Mouse (Mus musculus) cerebellum, postnatal 25 days (tissue): ENCODE results near the gene Slc15a2.

Experiments used
- DNase-seq, 2 experiments: peaks; one replicate each; pipeline ENCODE4 v3.0.0; 2021; ENCODE audit warnings: mixed read lengths in 2 of 2

Gene Slc15a2

DNA sequence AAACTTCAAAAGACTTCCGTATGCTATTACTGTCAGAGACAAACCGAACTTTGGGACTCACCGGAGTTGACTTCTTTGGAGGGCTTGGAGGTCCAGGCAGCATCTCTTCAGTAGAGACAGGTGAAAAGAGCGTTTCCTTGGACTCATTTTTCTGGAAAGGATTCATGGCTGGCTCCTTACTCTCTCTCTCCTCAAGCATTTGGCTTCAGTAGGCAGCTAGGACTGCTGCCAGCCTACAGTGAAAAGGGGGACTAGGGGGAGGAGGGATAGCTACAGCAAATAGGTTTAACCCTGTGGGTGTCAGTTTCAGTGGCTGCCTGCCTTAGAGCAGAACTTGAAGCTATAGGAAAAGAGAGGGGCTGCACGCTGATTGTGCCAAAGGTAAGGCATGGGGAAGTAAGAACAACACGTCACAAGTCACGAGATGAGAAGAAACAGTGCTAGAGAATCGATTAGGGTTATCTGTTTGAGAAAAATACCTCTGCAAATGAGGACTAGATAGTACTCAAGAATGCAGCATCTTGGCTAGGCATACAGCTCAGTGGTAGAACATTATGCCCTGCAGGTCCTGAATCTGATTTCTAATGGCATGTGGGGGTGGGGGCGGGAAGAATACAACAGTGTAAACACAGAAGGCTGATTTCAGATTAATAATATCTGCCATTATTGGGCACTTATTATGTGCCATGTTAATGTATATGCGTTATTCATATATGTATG, at the start of gene Slc15a2:
Slc15a2 (minus strand) TSS at position 369 of the 720 bp plus-strand sequence.
- DNase-seq, result peak; percentile 20 to 50

DNA sequence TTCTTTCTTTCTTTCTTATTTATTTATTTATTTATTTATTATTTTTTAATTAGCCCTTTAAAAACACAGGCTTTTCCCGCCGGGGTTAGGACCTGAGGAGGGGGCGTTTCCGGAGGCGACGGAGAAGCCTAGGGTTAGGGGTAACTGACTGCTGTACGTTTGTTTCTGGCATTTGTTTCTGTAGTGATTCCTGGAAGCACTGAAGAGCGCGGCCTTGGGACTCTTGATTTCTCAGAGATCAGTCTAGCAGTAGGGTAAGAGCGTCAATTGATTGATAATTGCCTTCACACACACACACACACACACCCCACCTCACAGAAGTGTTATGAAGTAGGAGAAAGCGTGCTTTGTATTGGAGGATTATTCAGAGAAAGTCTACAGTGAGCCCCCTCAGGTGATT, 44.1 kb upstream of the Slc15a2 start:
- no peak for DNase-seq

DNA sequence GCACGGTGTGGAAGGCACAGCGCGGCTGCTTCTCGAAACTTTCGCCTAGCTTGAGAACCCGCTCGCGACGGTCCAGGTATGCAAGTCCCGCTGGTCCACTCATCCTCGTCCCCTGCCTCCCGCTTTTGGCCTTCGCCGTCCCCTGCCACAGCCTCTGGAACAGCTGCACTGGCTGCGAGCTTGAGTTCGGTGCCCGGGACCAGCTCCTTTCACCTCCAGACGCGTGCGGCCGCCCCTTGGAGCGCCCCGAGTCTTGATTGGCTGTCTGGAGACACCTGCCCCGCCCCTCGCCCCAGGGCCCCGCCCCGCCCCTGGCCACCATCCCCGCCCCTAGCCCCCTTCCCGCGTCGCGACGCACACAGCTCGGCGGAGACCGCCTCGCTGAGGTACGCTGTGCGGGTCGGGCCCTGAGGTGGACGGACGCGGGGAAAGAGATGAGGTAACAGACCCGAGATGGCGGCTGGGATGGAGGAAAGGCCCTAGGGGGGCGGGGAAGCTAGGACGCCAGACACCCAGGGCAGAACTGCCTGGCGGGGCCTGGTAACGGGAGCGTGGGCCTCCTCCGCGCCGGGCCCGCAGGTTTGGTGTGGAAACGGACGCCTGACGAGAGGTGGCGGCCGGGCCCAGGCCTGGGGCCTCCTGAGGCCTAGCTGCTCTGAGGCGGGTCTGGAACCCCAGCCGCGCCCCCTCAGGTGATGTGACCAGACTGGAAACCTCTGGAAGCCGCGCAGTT, 43.5 kb upstream of the Slc15a2 start, which contains the start of gene Iqcb1:
Iqcb1 (plus strand) TSS at position 332 of the 733 bp plus-strand sequence.
- DNase-seq, result peak; percentile 85 to 93

DNA sequence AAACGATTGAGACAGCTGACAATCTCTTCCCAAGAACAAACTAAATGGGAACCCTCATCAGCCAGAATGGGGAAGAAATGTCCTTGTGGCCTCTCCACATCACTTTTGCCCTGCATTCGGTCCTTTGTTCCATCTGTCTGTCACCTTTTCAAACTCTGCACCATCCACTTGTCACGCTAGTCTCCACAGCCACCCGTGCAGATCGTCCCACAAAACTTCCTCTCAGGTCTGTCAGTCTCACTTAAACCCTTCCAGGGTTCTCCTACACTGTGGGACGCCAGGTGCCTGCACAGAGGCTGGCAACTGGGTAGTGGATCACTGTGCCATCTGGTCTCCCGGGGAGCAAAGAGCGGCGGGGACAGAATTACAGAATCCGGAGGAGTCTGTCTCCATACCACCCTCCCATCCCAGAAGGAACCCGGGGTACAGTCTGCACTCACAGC, 42.9 kb upstream of the Slc15a2 start:
- DNase-seq, result no peak

DNA sequence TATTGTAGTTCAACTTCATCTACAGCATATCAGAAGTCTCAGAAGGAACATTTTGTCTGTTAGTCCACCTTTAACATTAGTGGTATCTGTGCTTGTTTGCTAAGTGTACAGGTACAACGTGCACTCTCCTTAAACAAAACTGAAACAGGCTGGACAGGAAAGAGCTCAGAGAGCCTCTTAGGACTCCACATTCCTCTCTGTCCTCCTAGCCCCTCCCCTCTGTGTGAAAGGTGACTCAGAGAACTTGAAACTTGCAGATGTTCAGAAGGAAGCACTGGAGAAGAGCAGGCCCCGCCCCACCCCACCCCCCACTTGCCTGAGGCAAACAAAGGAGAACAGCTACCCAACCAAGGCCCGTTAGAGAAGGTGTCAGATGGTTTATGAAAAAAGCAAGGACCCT, 36.7 kb upstream of the Slc15a2 start:
- DNase-seq, result no peak

DNA sequence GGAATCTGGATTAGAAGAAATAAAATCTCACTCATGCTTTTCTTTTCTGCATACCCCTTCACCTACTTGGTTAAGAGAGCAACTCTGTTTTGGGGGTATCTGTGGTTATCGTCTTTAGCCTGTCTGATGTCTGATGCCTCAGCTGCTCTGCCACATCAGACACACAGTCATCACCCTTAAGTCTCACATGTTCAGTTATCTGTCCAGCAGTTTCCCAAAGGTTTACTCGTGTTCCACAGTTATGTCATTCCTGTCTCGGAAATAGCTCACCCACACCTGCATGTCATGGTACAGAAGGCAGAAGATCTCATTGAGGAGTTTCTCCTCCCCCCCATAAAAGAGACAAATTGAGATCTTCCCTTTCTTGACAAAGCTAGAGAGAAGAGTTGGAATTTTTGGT, 36.0 kb upstream of the Slc15a2 start:
- DNase-seq, result no peak

DNA sequence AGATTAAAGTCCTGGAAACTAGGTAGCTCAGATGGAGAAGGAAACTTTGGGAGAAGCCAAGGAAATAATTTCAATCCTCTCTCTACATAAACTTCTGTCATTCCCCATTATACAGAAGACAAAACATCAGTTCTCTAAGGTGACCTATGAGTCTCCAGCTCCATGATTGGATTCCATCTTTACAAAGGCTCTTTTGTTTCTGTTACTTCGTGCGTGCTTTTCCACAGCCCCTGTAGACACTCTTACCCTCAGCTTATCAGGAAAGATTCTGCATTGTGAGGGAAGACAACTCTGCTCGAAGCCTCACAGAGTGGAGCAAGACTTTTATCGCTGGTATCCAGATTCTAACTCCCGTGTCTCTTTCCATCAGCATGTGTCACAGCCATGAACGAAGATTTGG, 35.3 kb upstream of the Slc15a2 start:
- no peak for DNase-seq

DNA sequence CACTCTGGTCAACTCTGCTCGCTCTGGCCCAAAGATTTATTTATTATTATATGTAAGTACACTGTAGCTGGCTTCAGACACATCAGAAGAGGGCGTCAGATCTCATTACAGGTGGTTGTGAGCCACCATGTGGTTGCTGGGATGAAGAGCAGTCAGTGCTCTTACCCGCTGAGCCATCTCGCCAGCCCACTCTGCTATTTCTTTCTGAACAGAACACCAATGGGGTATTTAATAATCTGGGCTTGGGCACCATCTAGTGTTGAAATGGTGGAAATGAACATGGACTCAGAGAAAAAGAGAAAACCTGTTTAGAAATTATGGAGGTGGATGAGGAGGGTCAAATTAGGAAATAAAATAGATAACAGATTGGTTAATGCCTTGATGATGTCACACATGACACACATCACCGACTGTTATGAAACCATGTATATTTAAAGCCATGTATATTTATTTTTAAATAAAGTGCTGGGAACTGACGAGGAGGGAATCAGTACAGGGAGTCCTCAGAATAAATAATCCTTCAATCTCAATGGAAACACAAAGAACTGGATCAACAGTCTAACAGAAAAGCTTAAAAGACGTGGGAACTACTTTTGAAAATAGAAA, 32.7 kb upstream of the Slc15a2 start:
- peak; percentile 62 to 77 for DNase-seq

DNA sequence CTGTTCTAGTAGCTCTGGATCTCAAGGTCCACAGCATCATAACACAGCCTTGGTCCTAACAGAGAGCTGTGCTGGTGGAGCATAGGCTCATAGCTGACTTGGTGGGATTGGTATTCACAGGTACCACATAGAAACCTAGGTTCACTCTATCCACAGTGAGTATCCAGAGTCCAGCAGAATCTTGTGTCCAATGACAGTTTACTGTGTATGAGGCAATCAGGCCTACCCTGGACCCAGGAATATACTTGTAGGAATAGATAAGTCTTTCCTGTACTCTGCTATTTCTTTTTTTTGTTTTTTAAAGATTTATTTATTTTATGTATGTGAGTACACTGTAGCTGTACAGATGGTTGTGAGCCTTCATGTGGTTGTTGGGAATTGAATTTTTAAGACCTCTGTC, 32.2 kb upstream of the Slc15a2 start:
- DNase-seq, result no peak

DNA sequence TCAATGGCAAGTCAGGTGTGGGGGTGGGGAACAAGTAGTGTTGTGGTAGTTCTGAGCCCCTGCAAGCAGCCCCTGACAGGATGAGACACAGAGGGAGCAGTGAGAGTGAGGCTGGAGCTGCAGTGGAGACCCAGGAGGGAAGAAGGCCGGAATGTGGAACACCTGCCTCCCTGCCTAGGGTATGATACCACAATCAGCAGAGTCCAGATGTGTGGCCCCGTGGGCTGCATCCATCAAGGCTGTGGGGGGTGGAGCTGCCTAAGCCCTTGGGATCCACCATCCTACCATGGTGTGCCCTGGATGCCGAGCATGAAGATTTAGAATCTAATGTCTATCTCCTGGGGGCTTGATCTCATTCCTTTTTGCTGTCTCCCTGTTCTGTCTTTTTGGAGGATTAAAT, 28.9 kb upstream of the Slc15a2 start:
- DNase-seq, result no peak

DNA sequence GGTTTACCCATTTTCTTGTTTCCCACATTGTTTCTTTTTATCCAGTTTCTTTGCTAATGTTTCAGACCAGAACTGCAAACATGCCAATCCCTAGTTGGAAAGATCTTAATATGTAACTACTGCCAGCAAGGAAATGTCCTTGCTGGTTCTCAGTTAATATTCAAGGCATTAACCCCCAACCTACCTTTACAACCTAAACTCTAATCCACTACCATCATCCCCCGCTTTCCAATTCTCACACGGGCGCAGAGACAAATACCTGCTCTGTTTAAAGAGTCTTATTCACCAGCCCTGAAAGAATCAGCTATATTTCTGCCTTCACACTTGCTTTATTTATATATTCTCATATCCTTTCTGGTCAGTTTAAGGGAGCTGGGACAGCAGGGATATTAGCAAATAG, 23.9 kb upstream of the Slc15a2 start:
- DNase-seq, result no peak

DNA sequence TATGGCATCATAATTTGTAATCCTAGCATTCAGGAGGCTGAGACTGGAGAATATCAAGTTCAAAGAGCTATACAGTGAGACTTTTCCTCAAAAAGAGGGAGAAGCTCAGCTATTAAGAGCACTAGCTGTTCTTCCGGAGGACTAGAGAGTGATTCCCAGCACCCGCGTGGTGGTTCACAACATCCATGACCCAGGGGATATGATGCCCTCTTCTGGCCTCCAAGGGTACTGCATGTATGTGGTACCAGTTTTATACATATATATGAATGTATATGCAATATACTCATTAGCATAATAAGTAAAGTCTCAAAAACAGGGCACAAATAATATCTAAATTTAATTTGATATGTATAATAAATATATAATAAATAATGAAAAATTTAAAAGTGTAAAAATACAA, 17.6 kb upstream of the Slc15a2 start:
- DNase-seq, result no peak

DNA sequence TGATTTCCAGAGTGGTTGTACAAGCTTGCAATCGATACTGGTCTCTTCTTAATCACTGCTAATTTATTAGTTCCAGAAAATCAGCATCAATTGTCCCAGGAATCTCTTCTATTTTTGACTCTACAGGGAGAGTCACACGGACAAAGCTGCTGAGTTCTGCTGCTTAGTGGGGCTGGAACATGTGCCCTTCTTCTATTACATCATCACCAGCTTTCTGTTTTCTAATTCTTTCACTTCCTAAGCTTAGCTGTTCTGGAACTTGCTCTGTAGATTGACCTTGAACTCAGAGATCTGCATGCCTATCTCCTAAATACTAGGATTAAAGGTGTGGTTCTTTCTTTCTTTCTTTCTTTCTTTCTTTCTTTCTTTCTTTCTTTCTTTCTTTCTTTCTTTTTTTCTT, 13.6 kb upstream of the Slc15a2 start:
- no peak for DNase-seq

DNA sequence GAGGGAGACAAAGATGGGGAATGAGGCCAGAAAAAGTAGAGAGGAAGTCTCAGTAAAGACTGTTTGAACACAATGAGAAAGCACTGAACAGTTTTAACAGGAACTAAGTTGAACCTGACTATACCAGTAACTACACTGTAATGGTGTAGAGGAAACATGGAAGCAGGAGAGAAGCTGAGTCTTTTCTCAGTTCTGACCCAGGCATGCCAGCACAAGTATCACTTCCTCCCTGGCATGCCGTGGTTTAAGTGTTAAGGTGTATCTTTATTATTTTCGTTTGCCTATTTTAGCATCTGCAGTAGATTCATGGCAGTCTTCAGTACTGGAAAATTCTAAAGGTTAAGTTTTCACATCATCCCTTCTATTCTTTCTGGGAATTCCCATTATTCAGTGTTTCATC, 10.2 kb upstream of the Slc15a2 start:
- no peak for DNase-seq

DNA sequence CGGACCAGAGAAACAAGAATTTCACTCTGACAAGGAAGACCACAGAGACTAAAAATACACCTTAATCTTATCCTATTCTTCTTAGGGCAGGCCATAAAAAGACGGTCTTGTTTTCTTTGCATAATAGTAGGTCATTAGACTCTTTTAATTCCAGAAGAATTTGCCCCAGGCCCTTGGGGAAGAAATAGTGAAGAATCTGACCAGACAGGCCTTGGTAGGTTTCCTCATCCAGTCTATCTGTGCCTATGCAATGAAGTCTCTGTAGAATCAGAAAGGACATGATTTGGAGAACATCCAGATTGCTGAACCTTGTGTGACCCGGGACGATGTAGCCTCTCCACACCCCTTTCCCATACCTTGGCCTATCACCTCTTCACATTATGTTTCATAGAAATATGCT, 5.4 kb upstream of the Slc15a2 start:
- no peak for DNase-seq

DNA sequence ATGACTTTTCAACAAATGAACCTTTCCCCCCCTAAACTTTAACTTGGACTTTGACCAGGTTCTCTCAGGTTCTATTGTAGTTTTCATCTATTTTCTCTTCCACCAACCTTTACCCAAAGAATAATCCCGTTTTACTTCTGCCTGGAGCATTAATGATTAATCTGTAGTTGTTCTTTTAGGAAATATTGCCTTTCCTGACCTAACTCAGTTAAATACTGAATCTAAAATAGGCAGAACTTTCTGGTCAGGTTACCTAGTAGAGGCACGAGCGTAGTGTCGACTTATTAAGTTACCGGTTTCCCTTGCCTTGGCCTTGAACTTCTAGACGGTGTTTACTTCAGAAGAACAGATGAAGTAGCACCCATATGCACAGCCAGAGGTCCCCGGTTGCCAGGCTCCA, 1.7 kb upstream of the Slc15a2 start:
- DNase-seq, result no peak

DNA sequence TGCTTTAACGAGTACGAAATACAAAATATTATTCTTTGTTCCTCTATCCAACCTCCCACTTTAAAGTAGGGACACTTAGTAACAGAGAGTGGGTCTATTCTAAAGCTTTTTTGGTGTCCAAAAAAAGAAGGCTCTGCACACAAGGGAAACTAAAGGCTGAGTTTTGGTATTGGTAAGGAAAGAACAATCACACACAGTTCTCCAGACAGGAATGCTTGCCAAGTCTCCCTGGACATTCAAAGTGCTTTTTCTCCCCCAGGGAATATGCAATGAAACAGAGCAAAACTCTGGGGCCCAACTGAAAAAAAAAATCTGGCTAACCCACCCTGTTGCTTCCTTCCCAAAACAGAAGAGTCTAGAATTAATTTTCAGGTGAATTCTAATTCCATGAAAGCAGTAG, 616 bp downstream of the Slc15a2 start:
- DNase-seq, result no peak

DNA sequence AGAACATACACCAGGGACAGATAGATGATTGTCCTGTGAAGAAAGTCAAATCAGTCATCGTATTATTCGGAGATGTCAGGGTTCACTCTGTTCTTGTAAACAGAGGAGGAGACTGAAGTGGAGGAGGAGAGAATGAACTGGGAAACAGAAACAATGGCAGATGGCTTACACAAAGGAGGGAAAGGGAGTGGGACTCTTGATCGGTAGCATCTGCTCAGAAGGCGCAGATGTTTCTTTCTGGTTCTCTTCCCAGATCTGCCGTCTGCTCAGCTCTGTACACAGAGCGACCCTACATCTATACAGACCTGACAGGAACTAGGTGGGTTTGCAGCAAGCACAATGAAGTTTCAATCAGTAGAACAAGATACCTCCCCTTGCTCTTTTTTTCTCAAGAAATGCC, 9.1 kb downstream of the Slc15a2 start:
- no peak for DNase-seq

DNA sequence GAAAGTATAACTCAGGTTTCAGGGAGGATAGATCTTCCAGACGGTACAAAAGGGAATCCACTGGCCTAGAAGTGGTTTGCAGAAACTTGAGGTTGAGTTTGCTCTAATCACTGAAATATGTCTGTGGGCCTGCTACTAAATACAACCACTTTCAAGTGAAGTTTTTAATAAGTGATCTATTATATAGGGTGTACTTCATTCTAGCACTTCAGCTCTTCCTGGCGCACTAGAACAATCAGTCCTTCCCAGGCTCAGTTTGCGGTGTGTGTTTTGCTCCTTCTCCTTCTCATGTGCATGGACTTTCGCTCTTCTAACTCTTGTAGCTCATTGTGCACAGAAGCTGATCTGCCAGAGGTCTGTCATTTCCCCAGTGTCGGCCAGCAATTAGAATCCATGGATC, 11.8 kb downstream of the Slc15a2 start:
- DNase-seq, result no peak

DNA sequence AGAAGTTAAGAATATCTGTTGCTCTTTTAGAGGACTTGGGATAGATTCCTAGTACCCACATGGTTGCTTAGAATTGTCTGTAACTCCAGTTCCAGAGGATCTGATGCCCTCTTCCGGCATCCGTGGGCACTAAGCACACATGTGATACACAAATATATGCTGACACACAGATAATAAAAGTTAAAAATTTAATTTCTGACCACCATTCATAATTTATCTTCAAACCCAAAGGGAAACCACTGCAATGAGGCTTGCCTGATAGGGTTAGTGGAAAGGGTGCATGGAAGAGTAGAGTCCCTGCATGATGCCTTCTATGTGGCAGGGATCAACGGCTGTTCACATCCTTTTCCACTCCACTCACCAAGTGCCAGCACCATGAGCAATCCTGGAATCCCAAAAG, 13.1 kb downstream of the Slc15a2 start:
- no peak for DNase-seq

DNA sequence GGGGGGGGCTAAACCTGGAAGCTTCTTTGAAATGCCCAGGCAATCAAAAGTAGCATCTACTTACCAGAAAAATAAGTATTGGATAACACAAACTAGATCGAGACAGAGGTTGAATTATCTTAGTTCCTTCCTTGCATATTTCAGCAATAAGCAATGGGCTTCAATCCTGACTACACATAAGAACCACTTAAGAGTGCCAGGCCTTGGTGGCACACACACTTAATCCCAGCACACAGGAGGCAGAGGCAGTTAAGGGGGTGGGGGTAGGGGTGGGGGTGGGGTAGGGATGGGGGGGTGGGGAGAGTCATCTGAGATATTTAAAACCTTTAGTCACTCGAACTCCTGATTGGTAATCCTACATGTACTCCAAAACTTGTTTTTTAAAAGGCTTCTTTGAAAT, 13.5 kb downstream of the Slc15a2 start:
- no peak for DNase-seq

DNA sequence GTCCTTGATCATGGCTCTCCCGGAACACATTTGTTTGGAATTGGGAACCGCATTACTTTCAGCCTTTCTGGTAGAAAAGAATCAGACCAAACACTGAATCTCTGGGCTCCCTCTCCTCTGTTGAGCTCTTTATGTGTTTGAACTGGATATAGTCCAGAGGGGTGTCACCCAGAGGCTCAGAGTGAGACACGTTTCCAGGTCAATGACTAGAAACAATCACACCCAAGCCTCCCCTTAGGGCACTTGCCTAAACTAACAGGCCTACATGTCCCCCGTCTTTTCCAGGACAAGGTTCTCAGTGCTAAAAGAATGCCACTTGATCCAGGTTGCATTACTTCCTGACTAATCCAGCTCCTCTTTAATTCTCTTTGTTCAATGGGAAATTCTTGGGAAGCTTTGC, 13.9 kb downstream of the Slc15a2 start:
- DNase-seq, result peak in 1 of 2 experiments; percentile 4

DNA sequence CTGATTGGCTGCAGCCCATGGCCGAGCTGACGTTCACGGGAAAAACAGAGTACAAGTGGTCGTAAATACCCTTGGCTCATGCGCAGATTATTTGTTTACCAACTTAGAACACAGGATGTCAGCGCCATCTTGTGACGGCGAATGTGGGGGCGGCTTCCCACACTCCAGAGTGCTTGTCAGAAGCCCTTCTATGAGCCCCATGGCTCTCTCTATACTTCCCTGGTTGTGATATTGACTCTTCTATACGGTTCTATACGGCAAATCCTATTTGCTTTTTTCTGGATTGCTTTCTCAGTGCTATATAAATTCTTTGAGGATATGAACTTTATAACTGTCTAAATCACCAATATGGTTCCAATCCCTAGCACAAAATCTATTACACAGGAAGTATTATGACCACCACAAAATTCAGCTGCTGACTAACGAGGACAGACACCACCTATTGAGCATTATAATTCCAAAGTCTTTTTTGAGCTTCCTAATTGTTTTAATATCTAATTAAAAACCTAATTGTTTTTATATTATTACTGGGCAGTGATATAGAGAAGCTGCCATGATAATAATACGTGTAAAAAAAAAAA, 14.5 kb downstream of the Slc15a2 start:
- DNase-seq, result peak in 1 of 2 experiments; percentile 8

DNA sequence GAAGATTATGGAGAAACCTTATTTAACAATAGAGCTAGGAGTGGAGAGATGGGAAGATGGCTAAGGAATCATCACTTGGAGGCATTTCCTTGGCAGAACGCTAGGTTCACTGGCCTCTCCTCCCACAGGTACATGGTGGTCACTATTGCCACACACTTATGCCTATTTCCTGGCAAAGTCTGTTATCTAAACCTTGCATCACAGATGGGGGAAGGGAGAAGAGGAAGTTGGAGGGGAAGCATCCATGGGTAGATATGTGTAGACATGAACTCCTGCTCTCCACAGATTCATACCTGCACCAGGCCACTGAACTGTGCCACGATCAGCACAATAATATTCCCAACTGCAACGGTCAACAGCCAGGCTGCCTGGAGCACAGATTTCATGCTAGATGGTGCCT, 32.8 kb downstream of the Slc15a2 start:
- no peak for DNase-seq
